Mouse (Mus musculus): ENCODE results near the gene Olfr764-ps1. TPM values are rescaled to one million over a fixed set of nuclear protein-coding genes. Genes with fewer than 3 reads are reported as not detected.

Gene Olfr764-ps1
- polyA plus RNA-seq, 1 experiment from 2014 or later, result not detected

Other genes starting within 250 kb of the Olfr764-ps1 start
- 0.27 and 0.49 TPM in 2 replicates for gene Mmp19, start 249.0 kb downstream of the Olfr764-ps1 start, polyA plus RNA-seq (2014; fragmentation: Nextera tagmentation; extraction: Ambion mirVana)
- gene Dnajc14, start 235.8 kb downstream of the Olfr764-ps1 start, polyA plus RNA-seq (2014; fragmentation: Nextera tagmentation; extraction: Ambion mirVana), result 31.8 and 34.7 TPM in 2 replicates
- 14.2 and 16.3 TPM in 2 replicates for gene Tmem198b, start 235.5 kb downstream of the Olfr764-ps1 start, polyA plus RNA-seq (2014; fragmentation: Nextera tagmentation; extraction: Ambion mirVana)
- 282 and 286 TPM in 2 replicates for gene Sarnp, start 222.6 kb downstream of the Olfr764-ps1 start, polyA plus RNA-seq (2014; fragmentation: Nextera tagmentation; extraction: Ambion mirVana)
- gene Ormdl2, start 218.3 kb downstream of the Olfr764-ps1 start, polyA plus RNA-seq (2014; fragmentation: Nextera tagmentation; extraction: Ambion mirVana), result 64.8 and 66.4 TPM in 2 replicates
- gene Gdf11, start 148.2 kb downstream of the Olfr764-ps1 start, polyA plus RNA-seq (2014; fragmentation: Nextera tagmentation; extraction: Ambion mirVana), result 10.5 and 11.5 TPM in 2 replicates
- 215 and 216 TPM in 2 replicates for gene Cd63, start 138.9 kb downstream of the Olfr764-ps1 start, polyA plus RNA-seq (2014; fragmentation: Nextera tagmentation; extraction: Ambion mirVana)
- gene Rdh5, start 117.0 kb downstream of the Olfr764-ps1 start, polyA plus RNA-seq (2014; fragmentation: Nextera tagmentation; extraction: Ambion mirVana), result 11.6 and 12.1 TPM in 2 replicates
- 260 and 269 TPM in 2 replicates for gene Bloc1s1, start 115.9 kb downstream of the Olfr764-ps1 start, polyA plus RNA-seq (2014; fragmentation: Nextera tagmentation; extraction: Ambion mirVana)
- 1.7 and 3.0 TPM in 2 replicates for gene Itga7, start 106.1 kb downstream of the Olfr764-ps1 start, polyA plus RNA-seq (2014; fragmentation: Nextera tagmentation; extraction: Ambion mirVana)
- not detected in 2 replicates for gene Mettl7b, start 78.9 kb downstream of the Olfr764-ps1 start, polyA plus RNA-seq (2014; fragmentation: Nextera tagmentation; extraction: Ambion mirVana)
- not detected in 2 replicates for gene Olfr9, start 50.5 kb downstream of the Olfr764-ps1 start, polyA plus RNA-seq (2014; fragmentation: Nextera tagmentation; extraction: Ambion mirVana)
- not detected in 2 replicates for gene Olfr763, start 29.1 kb downstream of the Olfr764-ps1 start, polyA plus RNA-seq (2014; fragmentation: Nextera tagmentation; extraction: Ambion mirVana)
- gene Olfr765, start 10.1 kb upstream of the Olfr764-ps1 start, polyA plus RNA-seq (2014; fragmentation: Nextera tagmentation; extraction: Ambion mirVana), result not detected in 2 replicates
- gene Olfr766-ps1, start 29.1 kb upstream of the Olfr764-ps1 start, polyA plus RNA-seq (2014; fragmentation: Nextera tagmentation; extraction: Ambion mirVana), result not detected in 2 replicates
- not detected in 2 replicates for gene Olfr767, start 43.0 kb upstream of the Olfr764-ps1 start, polyA plus RNA-seq (2014; fragmentation: Nextera tagmentation; extraction: Ambion mirVana)
- not detected in 2 replicates for gene Olfr768, start 59.5 kb upstream of the Olfr764-ps1 start, polyA plus RNA-seq (2014; fragmentation: Nextera tagmentation; extraction: Ambion mirVana)
- not detected in 2 replicates for gene Olfr769, start 78.0 kb upstream of the Olfr764-ps1 start, polyA plus RNA-seq (2014; fragmentation: Nextera tagmentation; extraction: Ambion mirVana)
- not detected in 2 replicates for gene Olfr770, start 99.1 kb upstream of the Olfr764-ps1 start, polyA plus RNA-seq (2014; fragmentation: Nextera tagmentation; extraction: Ambion mirVana)
- gene Olfr771, start 124.9 kb upstream of the Olfr764-ps1 start, polyA plus RNA-seq (2014; fragmentation: Nextera tagmentation; extraction: Ambion mirVana), result not detected in 2 replicates
- gene Olfr772, start 138.0 kb upstream of the Olfr764-ps1 start, polyA plus RNA-seq (2014; fragmentation: Nextera tagmentation; extraction: Ambion mirVana), result not detected in 2 replicates
- not detected in 2 replicates for gene Olfr773, start 147.5 kb upstream of the Olfr764-ps1 start, polyA plus RNA-seq (2014; fragmentation: Nextera tagmentation; extraction: Ambion mirVana)
- gene Olfr774, start 196.3 kb upstream of the Olfr764-ps1 start, polyA plus RNA-seq (2014; fragmentation: Nextera tagmentation; extraction: Ambion mirVana), result not detected in 2 replicates
- gene Olfr775, start 208.5 kb upstream of the Olfr764-ps1 start, polyA plus RNA-seq (2014; fragmentation: Nextera tagmentation; extraction: Ambion mirVana), result not detected in 2 replicates
- gene Olfr776, start 219.2 kb upstream of the Olfr764-ps1 start, polyA plus RNA-seq (2014; fragmentation: Nextera tagmentation; extraction: Ambion mirVana), result not detected in 2 replicates
- gene Olfr777, start 231.6 kb upstream of the Olfr764-ps1 start, polyA plus RNA-seq (2014; fragmentation: Nextera tagmentation; extraction: Ambion mirVana), result not detected in 2 replicates

Data from hindbrain, embryonic 11.5 days (tissue).